Mouse (Mus musculus): Measurements from ENCODE around the gene Slc35f6. TPM values are rescaled to one million over a fixed set of nuclear protein-coding genes. Genes with fewer than 3 reads are reported as not detected.
A peak's percentile ranks its signal among the peaks of the same experiment; 100 is the strongest.

Gene Slc35f6
- polyA plus RNA-seq, 1 experiment from 2014 or later = 35.1 TPM

DNA sequence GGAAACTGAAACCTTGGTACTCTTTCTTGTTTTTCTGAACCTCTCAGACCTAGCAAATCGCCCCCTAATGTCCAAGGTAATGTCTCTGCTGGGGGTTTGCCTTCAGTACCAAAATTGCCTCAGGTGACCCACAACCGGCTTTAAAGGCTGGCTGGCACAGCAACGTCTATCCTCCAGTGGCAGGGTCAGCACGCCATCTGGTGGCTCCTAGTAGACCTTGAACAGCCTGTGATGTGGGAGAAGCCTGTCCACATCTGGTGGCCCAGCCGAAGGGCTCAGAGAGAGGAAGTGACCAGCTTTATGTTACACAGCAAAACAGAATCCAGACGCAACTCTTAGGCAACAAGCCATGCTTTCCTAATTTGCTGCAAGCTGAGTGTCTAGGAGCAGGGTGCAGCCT is 9.7 kb upstream of the Slc35f6 start:
- H3K9me3 ChIP-seq (replicated peaks; ENCODE audit: control insufficient read depth, low read length) = no peaks in the 10 kb centered on the region
- H3K4me1 ChIP-seq (ENCODE audit: control insufficient read depth, insufficient read depth, low read length) = no peaks in the 10 kb centered on the region
- no peak overlapping the region for H3K4me3 ChIP-seq (ENCODE audit: low read depth, low read length)
- no peaks in the 10 kb centered on the region for H3K36me3 ChIP-seq (ENCODE audit: control insufficient read depth, insufficient read depth, low read length)
- H3K4me2 ChIP-seq (ENCODE audit: low read length) = no peak overlapping the region
- WGBS = 3% methylated on average over 6 of the region's 6 CpGs
- no peaks in the 10 kb centered on the region for H3K27me3 ChIP-seq (replicated peaks; ENCODE audit: control insufficient read depth, insufficient read depth, low read length)
- DNase-seq (ENCODE audit: low spot score) = peak; percentile 78
- ATAC-seq = no peak
- no peak overlapping the region for H3K9ac ChIP-seq (ENCODE audit: low read length)
- no peak overlapping the region for H3K27ac ChIP-seq (ENCODE audit: low read depth, low read length)

DNA sequence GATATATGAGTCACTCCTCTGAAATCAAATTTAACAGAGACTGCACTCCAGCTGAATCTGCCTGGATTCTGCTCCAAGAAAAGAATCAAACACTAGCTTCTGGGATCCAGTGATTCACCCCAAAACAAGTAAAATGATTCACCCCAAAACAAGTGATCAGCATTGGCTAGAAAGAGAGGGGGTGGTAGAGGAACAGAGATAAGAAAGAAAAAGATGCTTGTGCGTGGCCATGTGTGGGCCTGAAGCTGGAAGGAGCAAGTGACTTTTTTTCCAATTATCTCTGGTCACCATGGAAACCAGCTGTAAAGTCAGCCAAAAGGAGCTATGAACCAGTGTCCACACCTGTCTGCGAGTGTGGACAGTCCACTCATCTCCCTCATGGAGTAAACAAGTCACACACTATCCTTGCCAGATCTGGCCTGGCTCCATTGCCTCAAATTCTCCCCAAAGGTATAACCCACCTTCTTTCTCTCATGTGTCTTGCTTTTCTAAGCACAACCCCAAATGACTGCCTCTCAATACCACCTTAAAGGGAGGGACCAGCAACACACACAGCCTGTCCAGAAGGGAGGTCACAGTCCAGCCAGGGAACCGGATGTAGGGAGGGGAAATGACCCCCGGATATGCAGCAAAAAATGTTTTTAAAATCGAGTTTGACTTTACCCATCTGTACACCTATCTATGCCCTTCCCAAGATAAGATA is 4.1 kb upstream of the Slc35f6 start:
- Histone ChIP-seq H3K4me1 (ENCODE audit: control insufficient read depth, insufficient read depth, low read length) (peaks cover 5% of the 10 kb centered on the region), H3K27ac (ENCODE audit: low read depth, low read length) (no peak overlapping the region), H3K4me3 (ENCODE audit: low read depth, low read length) (no peak overlapping the region), H3K9me3 (replicated peaks; ENCODE audit: control insufficient read depth, low read length) (no peaks in the 10 kb centered on the region), H3K4me2 (ENCODE audit: low read length) (no peak overlapping the region), H3K27me3 (replicated peaks; ENCODE audit: control insufficient read depth, insufficient read depth, low read length) (no peaks in the 10 kb centered on the region), H3K9ac (ENCODE audit: low read length) (no peak overlapping the region), H3K36me3 (ENCODE audit: control insufficient read depth, insufficient read depth, low read length) (no peaks in the 10 kb centered on the region)
- DNase-seq (ENCODE audit: low spot score) = no peak
- 70% methylated on average over 5 of the region's 5 CpGs for WGBS
- no peak for ATAC-seq

DNA sequence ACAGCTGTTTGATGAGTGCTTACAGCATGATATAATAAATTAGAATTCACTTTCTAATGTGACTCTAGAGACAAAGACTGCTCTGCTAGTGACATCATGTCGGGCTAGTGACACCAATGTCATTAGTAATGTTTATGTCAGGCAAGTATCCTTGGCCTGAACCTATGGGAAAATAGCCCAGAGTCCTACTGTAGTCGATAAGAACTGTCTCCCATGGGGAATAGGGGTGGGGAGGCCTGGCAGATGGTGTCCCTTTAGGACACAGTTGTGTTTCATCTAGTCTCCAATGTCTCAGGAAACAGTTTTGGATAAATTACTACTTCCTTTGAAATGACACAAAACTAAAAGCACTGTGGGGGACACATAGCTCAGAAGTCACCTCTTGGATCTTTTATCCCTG is 1.7 kb upstream of the Slc35f6 start:
- Histone ChIP-seq H3K9me3 (replicated peaks; ENCODE audit: control insufficient read depth, low read length) (no peaks in the 10 kb centered on the region), H3K27ac (ENCODE audit: low read depth, low read length) (no peak overlapping the region), H3K4me3 (ENCODE audit: low read depth, low read length) (no peak overlapping the region), H3K9ac (ENCODE audit: low read length) (no peak overlapping the region), H3K36me3 (ENCODE audit: control insufficient read depth, insufficient read depth, low read length) (no peaks in the 10 kb centered on the region), H3K27me3 (replicated peaks; ENCODE audit: control insufficient read depth, insufficient read depth, low read length) (no peaks in the 10 kb centered on the region), H3K4me1 (ENCODE audit: control insufficient read depth, insufficient read depth, low read length) (peaks cover 9% of the 10 kb centered on the region), H3K4me2 (ENCODE audit: low read length) (no peak overlapping the region)
- ATAC-seq = no peak
- 77% methylated on average over 2 of the region's 2 CpGs for WGBS
- DNase-seq (ENCODE audit: low spot score) = no peak

GRCm38 (mm10) chr5:30647396-30647795 is 337 bp upstream of the Slc35f6 start:
- peaks cover 5% of the 10 kb centered on the region; the same call in 1 of the 2 replicates for H3K36me3 ChIP-seq (ENCODE audit: control insufficient read depth, insufficient read depth, low read length)
- no peaks in the 10 kb centered on the region for H3K9me3 ChIP-seq (replicated peaks; ENCODE audit: control insufficient read depth, low read length)
- H3K9ac ChIP-seq (ENCODE audit: low read length) = peak overlapping the region; percentile 80
- H3K27me3 ChIP-seq (replicated peaks; ENCODE audit: control insufficient read depth, insufficient read depth, low read length) = no peaks in the 10 kb centered on the region
- H3K27ac ChIP-seq (ENCODE audit: low read depth, low read length) = peak overlapping the region; percentile 62
- peak overlapping the region; percentile 85 for H3K4me3 ChIP-seq (ENCODE audit: low read depth, low read length)
- peak; percentile 11; the same call in 1 of the 2 replicates for ATAC-seq
- H3K4me2 ChIP-seq (ENCODE audit: low read length) = peak overlapping the region; percentile 98
- DNase-seq (ENCODE audit: low spot score) = peak; percentile 20
- H3K4me1 ChIP-seq (ENCODE audit: control insufficient read depth, insufficient read depth, low read length) = peaks cover 9% of the 10 kb centered on the region
- 13% methylated on average over 9 of the region's 9 CpGs for WGBS

GRCm38 (mm10) chr5:30649558-30649957 is 1.8 kb downstream of the Slc35f6 start:
- ATAC-seq = no peak
- H3K9ac ChIP-seq (ENCODE audit: low read length) = no peak overlapping the region

DNA sequence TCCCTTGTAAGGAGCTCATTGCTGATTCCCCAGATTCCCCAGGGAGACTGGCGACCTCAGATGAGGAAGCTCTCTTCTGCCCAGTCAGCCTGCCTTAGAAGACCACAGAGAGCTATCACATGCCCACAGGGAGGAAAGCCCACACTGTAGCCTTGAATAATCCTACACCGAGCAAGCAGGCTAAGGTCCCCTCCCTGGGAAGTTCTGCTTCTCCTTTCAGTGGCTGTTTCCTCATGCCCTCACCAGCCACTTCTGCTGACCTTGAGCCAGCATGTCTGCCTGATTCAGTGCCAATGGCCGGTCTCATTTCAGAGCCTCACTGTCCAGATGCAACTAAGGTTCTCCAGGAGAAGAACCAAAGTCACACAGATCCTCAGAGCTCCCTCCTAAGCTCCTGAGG is 3.0 kb downstream of the Slc35f6 start:
- Histone ChIP-seq H3K9me3 (replicated peaks; ENCODE audit: control insufficient read depth, low read length) (no peaks in the 10 kb centered on the region), H3K4me3 (ENCODE audit: low read depth, low read length) (no peak overlapping the region), H3K4me2 (ENCODE audit: low read length) (no peak overlapping the region), H3K4me1 (ENCODE audit: control insufficient read depth, insufficient read depth, low read length) (peaks cover 9% of the 10 kb centered on the region), H3K27ac (ENCODE audit: low read depth, low read length) (no peak overlapping the region), H3K27me3 (replicated peaks; ENCODE audit: control insufficient read depth, insufficient read depth, low read length) (no peaks in the 10 kb centered on the region), H3K36me3 (ENCODE audit: control insufficient read depth, insufficient read depth, low read length) (peaks cover 22% of the 10 kb centered on the region), H3K9ac (ENCODE audit: low read length) (no peak overlapping the region)
- ATAC-seq (no peak), DNase-seq (ENCODE audit: low spot score) (no peak)
- WGBS = 87% methylated on average over 3 of the region's 3 CpGs

More at GRCm38 (mm10) chr5:30649558-30649957, 1.8 kb downstream of the Slc35f6 start:
- Histone ChIP-seq H3K4me2 (ENCODE audit: low read length) (no peak overlapping the region), H3K4me1 (ENCODE audit: control insufficient read depth, insufficient read depth, low read length) (peaks cover 9% of the 10 kb centered on the region), H3K27me3 (replicated peaks; ENCODE audit: control insufficient read depth, insufficient read depth, low read length) (no peaks in the 10 kb centered on the region), H3K36me3 (ENCODE audit: control insufficient read depth, insufficient read depth, low read length) (peaks cover 10% of the 10 kb centered on the region; the same call in 1 of the 2 replicates), H3K9me3 (replicated peaks; ENCODE audit: control insufficient read depth, low read length) (no peaks in the 10 kb centered on the region), H3K27ac (ENCODE audit: low read depth, low read length) (no peak overlapping the region), H3K4me3 (ENCODE audit: low read depth, low read length) (no peak overlapping the region)
- no peak for DNase-seq (ENCODE audit: low spot score)
- WGBS = 81% methylated on average over 4 of the region's 4 CpGs

- Histone ChIP-seq H3K4me1 (ENCODE audit: control insufficient read depth, insufficient read depth, low read length) (peaks cover 9% of the 10 kb centered on the region), H3K4me2 (ENCODE audit: low read length) (no peak overlapping the region), H3K9me3 (replicated peaks; ENCODE audit: control insufficient read depth, low read length) (no peaks in the 10 kb centered on the region), H3K4me3 (ENCODE audit: low read depth, low read length) (no peak overlapping the region), H3K27ac (ENCODE audit: low read depth, low read length) (no peak overlapping the region), H3K9ac (ENCODE audit: low read length) (no peak overlapping the region), H3K36me3 (ENCODE audit: control insufficient read depth, insufficient read depth, low read length) (peaks cover 30% of the 10 kb centered on the region), H3K27me3 (replicated peaks; ENCODE audit: control insufficient read depth, insufficient read depth, low read length) (no peaks in the 10 kb centered on the region)
- DNase-seq (ENCODE audit: low spot score) = no peak
- no peak for ATAC-seq
- WGBS = 93% methylated on average over 3 of the region's 3 CpGs
Measured at GRCm38 (mm10) chr5:30651554-30651953, 3.8 kb downstream of the Slc35f6 start.

GRCm38 (mm10) chr5:30653246-30653645 is 5.5 kb downstream of the Slc35f6 start:
- H3K4me3 ChIP-seq (ENCODE audit: low read depth, low read length) = no peak overlapping the region
- no peaks in the 10 kb centered on the region for H3K27me3 ChIP-seq (replicated peaks; ENCODE audit: control insufficient read depth, insufficient read depth, low read length)
- no peak overlapping the region for H3K4me2 ChIP-seq (ENCODE audit: low read length)
- no peak overlapping the region for H3K27ac ChIP-seq (ENCODE audit: low read depth, low read length)
- 88% methylated on average over 6 of the region's 6 CpGs for WGBS
- no peak for DNase-seq (ENCODE audit: low spot score)
- H3K9me3 ChIP-seq (replicated peaks; ENCODE audit: control insufficient read depth, low read length) = no peaks in the 10 kb centered on the region
- ATAC-seq = no peak
- H3K36me3 ChIP-seq (ENCODE audit: control insufficient read depth, insufficient read depth, low read length) = peaks cover 46% of the 10 kb centered on the region
- H3K9ac ChIP-seq (ENCODE audit: low read length) = no peak overlapping the region
- peaks cover 8% of the 10 kb centered on the region for H3K4me1 ChIP-seq (ENCODE audit: control insufficient read depth, insufficient read depth, low read length)

DNA sequence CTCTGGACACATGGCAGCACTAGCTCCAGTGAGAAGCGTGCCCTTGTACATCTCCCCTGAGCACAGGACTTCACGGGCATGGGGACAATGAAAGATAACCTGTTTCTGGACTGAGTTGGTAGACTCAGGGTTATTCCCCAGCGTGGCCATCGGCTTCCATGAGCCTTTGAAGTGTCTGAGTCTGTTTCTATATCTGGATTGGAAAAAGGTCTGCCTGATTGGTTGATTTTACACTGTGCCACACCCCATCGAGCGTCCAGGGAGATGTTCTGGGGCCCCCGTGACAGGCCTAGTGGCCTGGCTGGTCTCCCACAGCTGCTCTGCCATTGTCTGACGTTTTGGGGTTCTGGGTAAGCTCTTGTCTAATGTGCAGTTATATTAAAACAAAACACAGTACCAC is 7.3 kb downstream of the Slc35f6 start:
- 84% methylated on average over 8 of the region's 8 CpGs for WGBS
- no peaks in the 10 kb centered on the region for H3K27me3 ChIP-seq (replicated peaks; ENCODE audit: control insufficient read depth, insufficient read depth, low read length)
- H3K4me1 ChIP-seq (ENCODE audit: control insufficient read depth, insufficient read depth, low read length) = no peaks in the 10 kb centered on the region
- H3K4me2 ChIP-seq (ENCODE audit: low read length) = no peak overlapping the region
- no peak overlapping the region for H3K9ac ChIP-seq (ENCODE audit: low read length)
- DNase-seq (ENCODE audit: low spot score) (no peak), ATAC-seq (no peak)
- H3K4me3 ChIP-seq (ENCODE audit: low read depth, low read length) = no peak overlapping the region
- no peaks in the 10 kb centered on the region for H3K9me3 ChIP-seq (replicated peaks; ENCODE audit: control insufficient read depth, low read length)
- H3K36me3 ChIP-seq (ENCODE audit: control insufficient read depth, insufficient read depth, low read length) = peaks cover 52% of the 10 kb centered on the region
- H3K27ac ChIP-seq (ENCODE audit: low read depth, low read length) = no peak overlapping the region
